Mouse (Mus musculus) limb, embryonic 12.5 days (tissue): ENCODE measurements around the gene Zfp146. TPM values are rescaled to one million over a fixed set of nuclear protein-coding genes. Genes with fewer than 3 reads are reported as not detected.
"Not testable (repeated sequence)": the region's sequence is repeated elsewhere in the genome, so short reads cannot be mapped to it uniquely, and the experiment has no call there.

ENCODE experiments used
- ATAC-seq: fragments of 200-750 bp; cut with Nextera tagmentation; 2 replicates; pipeline ENCODE4 v1.8.0; 2017; ENCODE audit warnings: low read depth, moderate TSS enrichment; ENCODE audit not compliant: insufficient number of reproducible peaks, insufficient read depth, low FRiP score, low TSS enrichment
- H3K27ac ChIP-seq: fragments of 300-500 bp; sonication (generic); 2 replicates; pipeline ENCODE4 v1.5.1; 2016; ENCODE audit warnings: mild to moderate bottlenecking, moderate library complexity
- H3K27me3 ChIP-seq: fragments of 300-500 bp; sonication (generic); 2 replicates; pipeline ENCODE4 v1.6.1; 2016; ENCODE audit warnings: mild to moderate bottlenecking, moderate library complexity
- H3K36me3 ChIP-seq: fragments of 300-500 bp; sonication (generic); 2 replicates; pipeline ENCODE4 v1.6.1; 2016; ENCODE audit warnings: mild to moderate bottlenecking, moderate library complexity
- H3K4me1 ChIP-seq: fragments of 300-500 bp; sonication (generic); replicated peaks from 2 replicates; pipeline ENCODE4 v1.6.1; 2016
- H3K4me2 ChIP-seq: fragments of 300-500 bp; sonication (generic); 2 replicates; pipeline ENCODE4 v1.6.1; 2016; ENCODE audit warnings: mild to moderate bottlenecking, moderate library complexity
- H3K4me3 ChIP-seq: fragments of 300-500 bp; sonication (generic); replicated peaks from 2 replicates; pipeline ENCODE4 v1.5.1; 2016; ENCODE audit warnings: mild to moderate bottlenecking
- H3K9ac ChIP-seq: fragments of 300-500 bp; sonication (generic); replicated peaks from 2 replicates; pipeline ENCODE4 v1.6.1; 2016; ENCODE audit warnings: mild to moderate bottlenecking, moderate library complexity
- H3K9me3 ChIP-seq: fragments of 300-500 bp; sonication (generic); 2 replicates; pipeline ENCODE4 v1.6.1; 2016; ENCODE audit warnings: mild to moderate bottlenecking, moderate library complexity
- WGBS: fragments of 180-500 bp; shearing (Covaris S2); methylation state at CpG from one replicate; pipeline ENCODE4 v1.1.7; 2016; 5-methylcytosine and 5-hydroxymethylcytosine counted together
- polyA plus RNA-seq: library from polyadenylated mRNA; unstranded; fragments of >200 nt; fragmentation: Nextera tagmentation; extraction: Ambion mirVana; gene quantifications from 2 replicates; pipeline ENCODE4 v1.2.1, GENCODE M21; 2016

Zfp146 gene
- polyA plus RNA-seq, 1 experiment from 2014 or later: 19.1 TPM

DNA sequence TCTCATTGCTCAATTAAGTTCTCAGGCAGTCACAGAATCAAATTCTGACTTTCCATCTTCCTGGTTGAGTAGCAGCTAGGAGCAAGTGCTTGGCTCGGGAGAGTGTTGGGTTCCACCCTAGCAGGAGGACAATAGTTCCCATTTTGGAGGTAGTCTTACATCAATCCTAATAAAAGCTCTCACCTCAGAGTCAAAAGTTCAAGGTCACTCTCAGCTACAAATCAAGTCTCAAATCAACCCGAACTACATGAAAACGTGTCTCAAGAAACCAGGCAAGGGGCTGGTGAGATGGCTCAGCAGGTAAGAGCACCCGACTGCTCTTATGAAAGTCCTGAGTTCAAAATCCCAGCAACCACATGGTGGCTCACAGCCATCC lies 19.6 kb upstream of the Zfp146 start:
- no peak overlapping the region for H3K4me3 ChIP-seq
- peaks cover 14% of the 10 kb centered on the region for H3K4me1 ChIP-seq
- no peaks in the 10 kb centered on the region for H3K9me3 ChIP-seq
- no peak overlapping the region for H3K9ac ChIP-seq
- WGBS: 82% methylated on average over 4 of the region's 4 CpGs
- no peak overlapping the region for H3K27ac ChIP-seq
- no peak overlapping the region for H3K4me2 ChIP-seq
- H3K36me3 ChIP-seq: peaks cover 70% of the 10 kb centered on the region
- H3K27me3 ChIP-seq: no peaks in the 10 kb centered on the region
- ATAC-seq: no peak

DNA sequence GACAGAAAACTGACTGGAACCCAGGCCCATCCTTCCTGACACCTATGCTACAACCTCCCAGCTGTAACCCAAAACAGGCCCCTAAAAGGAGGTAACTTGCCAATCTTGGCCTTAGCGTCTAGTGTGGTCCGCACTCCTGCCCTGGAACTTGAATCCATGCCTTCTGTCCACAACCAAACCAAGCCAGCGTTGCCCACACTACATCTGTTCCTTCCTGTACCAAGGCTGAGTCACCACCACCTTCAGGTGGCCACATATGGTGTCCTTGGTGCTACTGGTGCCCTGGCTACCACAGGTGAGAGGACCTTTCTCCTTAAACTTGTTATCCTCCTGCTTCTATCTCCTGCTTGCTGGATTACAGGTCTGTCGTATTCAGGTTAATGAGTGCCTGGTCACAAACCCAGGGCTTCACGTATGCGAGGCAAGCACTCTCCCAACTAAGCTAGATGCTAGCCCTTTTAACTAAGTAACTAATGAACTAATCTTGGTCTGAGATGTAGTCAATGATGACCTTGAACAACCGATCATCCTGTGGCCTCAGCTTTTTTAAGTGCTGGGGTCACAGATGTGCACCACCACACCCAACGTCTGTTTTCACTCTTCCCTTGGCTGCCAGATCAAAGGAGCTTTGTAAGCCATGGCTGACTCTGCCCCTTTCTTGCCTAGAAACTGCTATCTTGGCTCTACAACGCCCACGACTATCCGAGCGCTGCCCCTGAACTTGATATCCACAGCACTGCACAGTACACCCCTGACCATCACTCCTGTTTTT lies 19.0 kb upstream of the Zfp146 start:
- Histone ChIP-seq H3K27ac (no peak overlapping the region), H3K27me3 (no peaks in the 10 kb centered on the region), H3K9me3 (no peaks in the 10 kb centered on the region), H3K4me3 (no peak overlapping the region), H3K4me2 (no peak overlapping the region), H3K4me1 (peaks cover 17% of the 10 kb centered on the region), H3K36me3 (peaks cover 70% of the 10 kb centered on the region), H3K9ac (no peak overlapping the region)
- ATAC-seq: no peak
- 76% methylated on average over 12 of the region's 12 CpGs for WGBS

- WGBS: 68% methylated on average over 13 of the region's 13 CpGs
- no peak overlapping the region for H3K27ac ChIP-seq
- no peak overlapping the region for H3K4me3 ChIP-seq
- peaks cover 5% of the 10 kb centered on the region; the same call in 1 of the 2 replicates for H3K4me1 ChIP-seq
- H3K4me2 ChIP-seq: no peak overlapping the region
- ATAC-seq: no peak
- no peaks in the 10 kb centered on the region for H3K9me3 ChIP-seq
- no peak overlapping the region for H3K9ac ChIP-seq
- H3K27me3 ChIP-seq: no peaks in the 10 kb centered on the region
- H3K36me3 ChIP-seq: peaks cover 41% of the 10 kb centered on the region
Observed at GRCm38 (mm10) chr7:30184641-30185348, 15.2 kb upstream of the Zfp146 start.

GRCm38 (mm10) chr7:30183879-30184289 lies 14.3 kb upstream of the Zfp146 start, which contains the start of gene Cox7a1:
Cox7a1 (plus strand) TSS chr7:30184144.
- H3K9me3 ChIP-seq: no peaks in the 10 kb centered on the region
- peaks cover 5% of the 10 kb centered on the region; the same call in 1 of the 2 replicates for H3K4me1 ChIP-seq
- no peak within 1 kb of the TSS for H3K4me3 ChIP-seq
- peaks cover 35% of the 10 kb centered on the region for H3K36me3 ChIP-seq
- peak; percentile 33; the same call in 1 of the 2 replicates for ATAC-seq
- 5% methylated on average over 11 of the region's 11 CpGs for WGBS
- peak within 1 kb of the TSS; percentile 33 for H3K4me2 ChIP-seq
- H3K27me3 ChIP-seq: no peaks in the 10 kb centered on the region
- no peak within 1 kb of the TSS for H3K9ac ChIP-seq
- no peak within 1 kb of the TSS for H3K27ac ChIP-seq

- H3K27ac ChIP-seq, H3K27me3 ChIP-seq, H3K4me3 ChIP-seq, H3K9me3 ChIP-seq, H3K4me2 ChIP-seq, ATAC-seq, H3K9ac ChIP-seq, H3K4me1 ChIP-seq: not testable (repeated sequence)
- WGBS: 86% methylated on average over 6 of the region's 7 CpGs
- peaks cover 35% of the 10 kb centered on the region for H3K36me3 ChIP-seq
Observed at GRCm38 (mm10) chr7:30183189-30183588, 13.6 kb upstream of the Zfp146 start.

- H3K27ac ChIP-seq, H3K4me1 ChIP-seq, H3K9me3 ChIP-seq, H3K9ac ChIP-seq, H3K27me3 ChIP-seq, H3K4me2 ChIP-seq, ATAC-seq, H3K4me3 ChIP-seq: not testable (repeated sequence)
- 94% methylated on average over 10 of the region's 10 CpGs for WGBS
- H3K36me3 ChIP-seq: peaks cover 32% of the 10 kb centered on the region
Observed at GRCm38 (mm10) chr7:30181929-30182328, 12.4 kb upstream of the Zfp146 start.

- H3K4me3 ChIP-seq: no peak overlapping the region
- ATAC-seq: no peak
- H3K27me3 ChIP-seq: no peaks in the 10 kb centered on the region
- no peak overlapping the region for H3K4me2 ChIP-seq
- H3K27ac ChIP-seq: no peak overlapping the region
- peaks cover 5% of the 10 kb centered on the region; the same call in 1 of the 2 replicates for H3K4me1 ChIP-seq
- H3K36me3 ChIP-seq: peaks cover 32% of the 10 kb centered on the region
- WGBS: 5% methylated on average over 4 of the region's 4 CpGs
- no peaks in the 10 kb centered on the region for H3K9me3 ChIP-seq
- no peak overlapping the region for H3K9ac ChIP-seq
Observed at GRCm38 (mm10) chr7:30181308-30181707, 11.8 kb upstream of the Zfp146 start.

- Histone ChIP-seq H3K4me2 (no peak overlapping the region), H3K27me3 (no peaks in the 10 kb centered on the region)
- ATAC-seq: no peak
Observed at GRCm38 (mm10) chr7:30178256-30178655, 8.7 kb upstream of the Zfp146 start.

DNA sequence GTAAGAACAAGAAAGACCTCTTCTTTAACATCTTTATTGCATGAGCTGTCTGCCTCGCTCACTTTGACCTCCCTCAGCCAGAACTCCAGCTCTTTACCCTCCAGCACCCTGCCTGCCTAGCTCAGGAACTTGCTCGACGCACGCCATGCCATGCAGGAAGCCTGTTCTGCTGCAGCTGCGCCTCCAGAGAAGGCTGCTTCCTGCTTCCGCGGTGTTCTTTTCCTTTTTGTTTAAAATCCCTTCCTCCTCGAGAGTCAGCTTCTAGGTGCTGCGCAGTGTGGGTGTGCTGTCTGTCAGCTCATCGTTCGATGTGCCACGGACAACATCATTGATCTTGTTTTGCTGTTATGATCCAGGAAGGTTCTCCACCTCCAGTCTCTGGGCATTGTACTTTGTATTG lies 6.9 kb upstream of the Zfp146 start:
- Histone ChIP-seq H3K27ac (no peak overlapping the region), H3K4me2 (no peak overlapping the region), H3K9me3 (no peaks in the 10 kb centered on the region), H3K9ac (no peak overlapping the region), H3K4me3 (no peak overlapping the region), H3K4me1 (no peaks in the 10 kb centered on the region), H3K36me3 (peaks cover 32% of the 10 kb centered on the region), H3K27me3 (no peaks in the 10 kb centered on the region)
- no peak for ATAC-seq
- 82% methylated on average over 12 of the region's 12 CpGs for WGBS

More at GRCm38 (mm10) chr7:30178256-30178655, 8.7 kb upstream of the Zfp146 start:
- Histone ChIP-seq H3K27ac (no peak overlapping the region), H3K9ac (no peak overlapping the region), H3K4me1 (no peaks in the 10 kb centered on the region), H3K4me3 (no peak overlapping the region), H3K9me3 (no peaks in the 10 kb centered on the region), H3K36me3 (peaks cover 32% of the 10 kb centered on the region)
- WGBS: 85% methylated on average over 11 of the region's 11 CpGs

DNA sequence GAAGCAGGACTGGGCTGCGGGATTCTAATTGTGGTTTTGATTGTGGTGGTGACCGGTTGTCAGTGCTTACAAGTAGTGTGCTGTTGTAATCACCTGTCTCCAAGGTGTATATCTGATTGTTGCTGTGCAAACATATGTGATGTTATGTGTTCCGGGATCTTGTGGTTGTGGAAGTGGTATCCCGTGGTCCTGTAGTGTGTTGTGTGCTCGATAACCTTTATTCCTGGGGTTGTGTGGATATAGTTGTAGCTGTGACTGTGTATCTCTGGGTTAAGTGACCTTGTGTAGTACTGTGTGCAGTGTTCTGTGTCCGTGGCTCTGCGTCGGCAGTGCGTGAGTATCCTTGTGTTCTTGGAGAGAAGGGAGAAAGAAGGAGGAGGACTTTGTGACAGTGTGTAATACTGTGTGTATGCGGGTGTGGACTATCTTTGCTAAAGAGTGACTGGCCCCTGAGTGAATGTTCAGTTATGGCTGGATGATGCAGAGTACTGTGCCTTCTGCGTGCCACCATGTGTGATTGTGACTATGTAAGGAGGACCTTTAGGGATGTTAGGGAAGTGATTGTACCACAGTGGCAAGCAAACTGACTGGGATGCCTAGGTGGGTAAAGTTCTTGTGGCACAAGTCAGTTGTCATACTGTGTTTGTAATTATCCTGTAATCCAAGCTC lies 867 bp upstream of the Zfp146 start:
- Histone ChIP-seq H3K36me3 (peaks cover 34% of the 10 kb centered on the region), H3K27ac (no peak overlapping the region)
- WGBS: 26% methylated on average over 11 of the region's 11 CpGs

More for the DNA sequence above, 867 bp upstream of the Zfp146 start:
- Histone ChIP-seq H3K9me3 (peaks cover 25% of the 10 kb centered on the region), H3K9ac (peak overlapping the region; percentile 84), H3K4me3 (peak overlapping the region; percentile 66), H3K27me3 (no peaks in the 10 kb centered on the region), H3K4me1 (peaks cover 9% of the 10 kb centered on the region), H3K4me2 (peak overlapping the region; percentile 65)
- no peak; the same call in 1 of the 2 replicates for ATAC-seq
